Mouse (Mus musculus): Measurements from ENCODE around the gene Fam205a3. TPM values are rescaled to one million over a fixed set of nuclear protein-coding genes. Genes with fewer than 3 reads are reported as not detected.
"Not testable (repeated sequence)": the region's sequence is repeated elsewhere in the genome, so short reads cannot be mapped to it uniquely, and the experiment has no call there.

Gene Fam205a3
- total RNA-seq (2021), result not detected
- long read RNA-seq, experiment 1, result 0 reads
- long read RNA-seq, experiment 2, result 0 reads

DNA sequence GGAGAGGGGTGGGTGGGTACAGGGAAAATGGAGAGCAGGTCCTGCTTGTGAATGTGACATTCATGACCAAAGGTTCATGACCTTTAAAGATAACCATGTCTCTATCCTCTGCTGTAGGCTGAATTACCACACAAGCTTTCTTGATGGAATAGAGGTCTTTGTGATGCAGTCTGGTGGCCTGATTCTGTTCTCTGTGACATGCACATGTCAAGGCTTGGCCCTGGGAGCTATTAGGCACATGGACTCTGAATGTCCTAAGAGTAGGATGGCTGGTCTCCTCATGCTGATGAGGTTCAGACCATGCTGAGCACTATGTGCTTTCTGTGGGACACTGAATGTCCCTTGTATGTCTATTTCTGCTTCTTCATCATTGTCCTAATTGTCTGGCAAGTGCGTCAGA is at the start of gene Fam205a3:
TSS of gene Fam205a3 (plus strand) at position 301 of the 400 bp plus-strand sequence.
- H3K27ac ChIP-seq; intact Hi-C loops (cut with DNase I); H3K4me3 ChIP-seq; DNase-seq: not testable (repeated sequence)

GRCm38 (mm10) chr4:42293967-42294366 is 24.2 kb upstream of the Fam205a3 start, which contains the start of gene Gm21953:
Gm21953 (plus strand) TSS chr4:42294267.
- DNase-seq; H3K27ac ChIP-seq; intact Hi-C loops (cut with DNase I); H3K4me3 ChIP-seq: not testable (repeated sequence)

Other genes with a start within 250 kb of the Fam205a3 start
- gene Gm3893, start 227.1 kb upstream of the Fam205a3 start, total RNA-seq (2021), result not detected
- gene Gm13304, start 203.5 kb upstream of the Fam205a3 start, total RNA-seq (2021), result 10 to 100 TPM; 10.7 to 11.2 TPM
- gene Gm13306, start 164.9 kb upstream of the Fam205a3 start, total RNA-seq (2021), result not detected
- 1 to 10 TPM in 1 of 2 experiments, not detected in 1; 2.6 TPM for gene Gm13305, start 149.7 kb upstream of the Fam205a3 start, total RNA-seq (2021)
- gene Gm10600, start 77.7 kb upstream of the Fam205a3 start, total RNA-seq (2021), result 1 to 10 TPM in 1 of 2 experiments, under 1 TPM in 1; 0.89 to 2.3 TPM
- gene Ccl21b, start 62.6 kb upstream of the Fam205a3 start, total RNA-seq (2021), result not detected
- gene Gm21953, start 24.1 kb upstream of the Fam205a3 start, total RNA-seq (2021), result not detected
- not detected for gene Gm21586, start 121.0 kb downstream of the Fam205a3 start, total RNA-seq (2021)
- under 1 TPM in 1 of 2 experiments, not detected in 1; 0.08 TPM for gene Gm2163, start 148.4 kb downstream of the Fam205a3 start, total RNA-seq (2021)
- not detected for gene Fam205a2, start 209.8 kb downstream of the Fam205a3 start, total RNA-seq (2021)